Mouse (Mus musculus): ENCODE results near the gene Grb10.

GRCm38 (mm10) chr11:11930527-11930926, 108.0 kb downstream of the Grb10 start:
- TF ChIP-seq CTCF (IDR thresholded peaks at IDR 0.05; ENCODE audit: borderline replicate concordance, control insufficient read depth, extremely low read depth, insufficient read depth, low read length, poor library complexity), result no peak
- no peak for TF ChIP-seq POLR2A (IDR thresholded peaks at IDR 0.05; ENCODE audit: control insufficient read depth, extremely low read depth, insufficient read depth, low read length, poor library complexity)

Data from thymus, adult 2 months (tissue).